Mouse (Mus musculus): ENCODE measurements at regions not wholly inside any gene's neighbourhood (a gene's known extent, or its start where the extent isn't known, plus 50 kb on each side); places are given as distances from the start of the nearest gene placed in this dataset.

- no peak for ATAC-seq (ENCODE audit: poor library complexity, severe bottlenecking)
These were observed 297.5 kb upstream of the Thsd7b start for GRCm38 (mm10) chr1:128975586-128975985.

DNA sequence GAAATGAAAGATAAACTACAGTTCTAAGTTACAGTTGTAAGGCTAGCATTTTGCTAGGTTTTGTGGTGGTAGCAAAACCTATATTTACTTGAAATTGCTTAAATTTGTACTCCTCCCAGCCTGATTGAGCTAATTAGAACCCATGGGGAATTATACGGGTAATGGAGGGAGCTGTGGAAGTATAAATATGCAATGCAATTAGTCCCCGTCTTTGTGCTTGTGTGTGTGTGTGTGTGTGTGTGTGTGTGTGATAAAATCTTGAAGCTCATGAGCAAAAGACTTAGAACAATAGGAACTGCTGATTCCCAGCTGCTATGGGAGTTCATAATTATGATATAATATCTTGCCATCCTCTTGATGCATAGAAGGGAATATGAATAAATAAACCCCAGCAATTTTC, 321.7 kb upstream of the Thsd7b start:
- no peak for ATAC-seq (ENCODE audit: poor library complexity, severe bottlenecking)

DNA sequence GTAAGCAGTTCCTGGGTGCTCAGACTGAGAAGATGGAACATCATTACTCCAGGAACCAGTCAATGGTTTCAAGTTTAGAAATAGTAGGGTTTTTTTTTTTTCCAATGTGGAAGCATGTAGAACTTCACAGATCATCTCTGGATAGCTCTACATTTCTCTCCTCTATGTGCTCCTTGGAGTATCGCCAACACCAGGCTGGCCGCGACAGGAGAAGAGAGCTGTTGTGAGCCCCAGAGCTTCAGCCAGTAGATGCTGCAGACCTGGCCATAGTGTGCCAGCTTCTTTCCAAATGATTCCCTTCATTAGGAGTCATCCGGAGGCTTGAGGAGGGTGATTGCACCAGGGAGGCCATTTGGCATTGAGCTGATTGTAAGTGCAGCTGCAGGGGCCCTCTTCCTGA, 322.6 kb upstream of the Thsd7b start:
- ATAC-seq (ENCODE audit: poor library complexity, severe bottlenecking) = no peak

DNA sequence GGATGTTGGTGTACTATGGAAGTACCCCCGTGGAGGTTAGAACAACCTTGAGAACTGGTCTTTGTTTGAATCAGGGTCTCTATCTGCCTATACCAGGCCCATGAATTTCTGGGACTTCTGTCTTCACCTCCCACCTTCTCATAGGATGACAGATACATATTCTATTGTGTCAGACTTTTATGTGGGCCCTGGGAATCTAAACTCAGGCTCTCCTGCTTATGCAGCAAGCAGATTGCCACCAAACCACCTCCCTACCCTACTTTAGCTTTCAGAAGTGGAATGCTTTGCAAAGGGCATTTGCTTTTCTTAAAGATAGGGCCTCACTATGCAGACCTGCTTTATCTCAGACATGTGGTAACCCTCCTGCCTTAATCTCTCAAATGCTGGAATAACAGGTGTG, 322.7 kb upstream of the Cxcr4 start:
- ATAC-seq (ENCODE audit: poor library complexity, severe bottlenecking) = no peak

- ATAC-seq (ENCODE audit: poor library complexity, severe bottlenecking) = no peak
These were observed 320.4 kb upstream of the Cxcr4 start for GRCm38 (mm10) chr1:128912532-128912931.

DNA sequence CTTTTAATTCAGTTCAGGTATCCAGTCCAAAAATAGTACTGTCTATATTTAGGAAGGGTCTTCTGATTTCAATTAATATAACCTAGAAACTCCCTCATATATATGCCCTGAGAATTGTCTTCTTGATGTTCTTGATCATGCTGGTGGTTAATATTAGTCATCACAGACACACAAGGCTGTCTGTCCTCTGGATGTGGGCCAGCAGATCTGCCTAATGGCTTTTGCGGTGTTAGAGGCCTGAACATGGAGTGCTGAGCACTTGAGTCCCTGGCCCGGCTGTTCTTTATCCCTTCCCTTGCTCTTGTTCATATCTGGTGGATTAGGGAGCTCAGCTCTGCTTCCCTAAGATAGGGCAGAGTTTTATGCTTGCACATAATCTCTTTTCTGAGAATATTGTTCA, 315.5 kb upstream of the Cxcr4 start:
- ATAC-seq (ENCODE audit: poor library complexity, severe bottlenecking) = no peak

GRCm38 (mm10) chr1:128898025-128898424, 305.9 kb upstream of the Cxcr4 start:
- no peak for ATAC-seq (ENCODE audit: poor library complexity, severe bottlenecking)

- ATAC-seq (ENCODE audit: poor library complexity, severe bottlenecking) = no peak
These were observed 302.5 kb upstream of the Cxcr4 start for GRCm38 (mm10) chr1:128894546-128894945.

- no peak for ATAC-seq (ENCODE audit: poor library complexity, severe bottlenecking)
These were observed 286.2 kb upstream of the Cxcr4 start for GRCm38 (mm10) chr1:128878291-128878690.

- ATAC-seq (ENCODE audit: poor library complexity, severe bottlenecking) = peak; percentile 67
These were observed 283.2 kb upstream of the Cxcr4 start for GRCm38 (mm10) chr1:128875289-128875688.

GRCm38 (mm10) chr1:128874190-128874589, 282.1 kb upstream of the Cxcr4 start:
- ATAC-seq (ENCODE audit: poor library complexity, severe bottlenecking) = no peak

GRCm38 (mm10) chr1:128868761-128869160, 276.7 kb upstream of the Cxcr4 start:
- ATAC-seq (ENCODE audit: poor library complexity, severe bottlenecking) = no peak

GRCm38 (mm10) chr1:128860537-128860936, 268.4 kb upstream of the Cxcr4 start:
- no peak for ATAC-seq (ENCODE audit: poor library complexity, severe bottlenecking)

DNA sequence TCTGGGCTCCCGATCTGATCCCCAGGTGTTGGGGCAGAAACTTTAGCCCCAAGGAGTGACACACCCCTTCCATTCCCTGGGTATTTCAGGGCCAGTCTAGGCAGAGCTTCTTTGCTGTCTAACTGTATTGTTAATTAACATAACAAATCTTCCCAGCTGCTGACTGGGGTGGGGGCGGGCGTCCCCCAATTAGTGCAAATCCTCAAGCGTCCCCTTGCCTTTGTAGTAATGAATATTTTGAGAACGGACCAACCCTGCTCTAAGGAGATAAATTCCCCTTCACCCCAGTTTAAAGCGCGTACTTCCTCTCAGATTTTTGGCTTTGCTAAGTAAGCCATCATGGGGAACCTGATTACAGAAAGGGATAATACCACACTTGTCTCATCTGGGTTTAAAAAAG, 268.0 kb upstream of the Cxcr4 start:
- ATAC-seq (ENCODE audit: poor library complexity, severe bottlenecking) = no peak

GRCm38 (mm10) chr1:128858661-128859060, 266.6 kb upstream of the Cxcr4 start:
- ATAC-seq (ENCODE audit: poor library complexity, severe bottlenecking) = no peak

DNA sequence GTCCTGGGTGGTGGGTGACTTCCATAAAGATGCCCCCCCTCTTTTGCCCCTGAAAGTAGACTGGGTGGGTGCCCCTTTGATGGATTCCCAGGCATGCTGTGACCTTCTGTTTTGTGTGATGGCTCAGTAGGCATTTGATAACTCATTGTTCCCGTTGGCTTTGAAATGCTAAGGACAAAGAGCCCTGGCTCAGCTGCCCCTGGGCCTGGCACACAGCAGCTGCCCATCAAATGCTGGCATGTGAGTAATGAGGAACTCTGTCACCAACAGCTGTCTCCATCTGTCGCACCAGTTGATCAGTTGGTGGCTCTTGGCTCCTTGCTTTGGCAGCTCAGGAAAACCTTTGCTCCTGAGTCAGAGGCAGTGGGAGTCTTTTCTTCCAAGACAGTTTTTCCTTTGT, 264.8 kb upstream of the Cxcr4 start:
- no peak for ATAC-seq (ENCODE audit: poor library complexity, severe bottlenecking)

- ATAC-seq (ENCODE audit: poor library complexity, severe bottlenecking) = no peak
These were observed 262.6 kb upstream of the Cxcr4 start for GRCm38 (mm10) chr1:128854649-128855048.

GRCm38 (mm10) chr1:128853286-128853685, 261.2 kb upstream of the Cxcr4 start:
- no peak for ATAC-seq (ENCODE audit: poor library complexity, severe bottlenecking)

GRCm38 (mm10) chr1:128837361-128837760, 245.3 kb upstream of the Cxcr4 start:
- ATAC-seq (ENCODE audit: poor library complexity, severe bottlenecking) = no peak

DNA sequence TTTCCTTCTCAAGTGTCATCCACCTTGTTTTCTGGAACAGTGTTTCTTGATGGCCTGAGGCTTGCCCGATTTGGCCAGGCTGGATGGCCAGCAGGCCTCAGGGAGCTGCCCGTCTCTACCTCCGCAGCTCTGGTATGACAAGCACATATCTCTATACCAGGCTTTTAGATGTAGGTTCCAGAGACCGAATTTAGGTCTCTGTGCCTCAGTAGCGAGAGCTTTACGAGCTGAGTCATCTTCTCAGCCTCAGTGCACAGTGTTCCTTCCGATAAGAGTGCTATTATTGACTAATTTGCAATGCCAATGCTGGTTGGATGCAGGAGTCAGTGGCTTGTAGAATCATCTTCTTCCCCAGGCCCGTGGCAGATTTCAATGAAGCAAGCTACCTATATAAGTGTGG, 243.4 kb upstream of the Cxcr4 start:
- no peak for ATAC-seq (ENCODE audit: poor library complexity, severe bottlenecking)

GRCm38 (mm10) chr1:128833096-128833715, 241.1 kb upstream of the Cxcr4 start:
- peak; percentile 27; the same call in 1 of the 2 replicates for ATAC-seq (ENCODE audit: poor library complexity, severe bottlenecking)

DNA sequence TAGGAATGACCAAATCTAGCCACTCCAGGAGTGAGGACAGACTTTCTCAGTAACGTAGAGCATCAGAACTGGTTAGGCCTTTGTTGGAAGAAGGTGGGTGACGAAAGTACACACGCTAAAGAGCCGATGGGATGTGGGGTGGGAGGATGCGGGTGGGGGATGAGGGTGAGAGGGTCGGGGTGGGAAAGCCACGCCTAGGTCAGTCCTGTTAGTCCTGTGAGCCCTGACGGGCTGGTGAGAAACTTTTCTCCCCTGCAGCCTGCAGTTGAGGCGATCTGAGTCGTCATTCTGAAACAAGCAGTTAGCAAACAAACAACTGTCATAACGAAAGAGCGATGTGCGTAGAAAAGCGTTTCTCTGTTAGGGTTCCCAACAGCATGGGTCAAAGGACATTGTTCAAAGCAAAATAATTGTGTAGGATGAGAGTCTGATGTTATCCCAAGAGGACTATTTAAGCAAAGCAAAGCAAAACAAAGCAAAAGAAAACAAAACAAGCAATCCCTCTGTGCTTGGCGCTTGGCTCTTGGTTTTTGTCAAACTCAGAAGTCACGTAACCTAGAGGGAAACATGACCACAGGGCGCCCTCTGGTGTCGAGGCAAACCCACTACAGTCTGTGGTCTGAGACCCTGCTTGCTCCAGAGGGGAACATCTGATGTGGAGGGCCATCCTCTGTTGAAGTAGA, 240.2 kb upstream of the Cxcr4 start:
- peak; percentile 92 for ATAC-seq (ENCODE audit: poor library complexity, severe bottlenecking)

Data from megakaryocyte, adult 5-6 weeks (primary cell).